Mouse (Mus musculus) regulatory T cell (primary cell): ENCODE measurements at regions not wholly inside any gene's neighbourhood (a gene's known extent, or its start where the extent isn't known, plus 50 kb on each side); places are given as distances from the start of the nearest gene placed in this dataset.

Experiments used
- in situ Hi-C: fragments of 300-600 bp; cut with MboI, MseI; formaldehyde crosslinking; loops from one replicate; pipeline ENCODE4 v1.15.1; 2025; ENCODE audit warnings: high pct_unique_total_duplicates

DNA sequence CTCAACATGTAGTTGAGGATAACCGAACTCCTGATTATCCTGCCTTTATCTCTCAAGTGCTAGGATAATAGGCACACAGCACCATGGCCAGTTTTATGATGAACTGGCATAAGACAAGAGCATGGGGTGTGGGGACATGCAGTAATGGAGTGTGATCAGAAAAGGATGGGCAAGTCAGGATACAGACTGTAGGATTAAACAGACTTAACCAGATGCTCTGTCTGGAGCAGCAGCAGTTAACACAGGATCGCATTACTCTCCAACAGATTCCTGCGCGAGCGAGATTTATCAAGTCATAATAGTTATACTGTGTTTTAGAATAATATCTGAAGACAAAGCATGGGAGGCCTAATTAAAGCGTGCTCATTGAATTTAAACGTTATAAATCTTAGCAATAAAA is 51.8 kb upstream of the Adtrp start:
- in situ Hi-C loops: no loop called here

- in situ Hi-C loops: no loop called here
Measured at GRCm38 (mm10) chr13:41897481-41898317, 50.2 kb upstream of the Adtrp start.
